Comparison of ENCODE assay signal across 12 mouse cellular contexts in genomic region chr5:135742156-135742555, GRCm38 (mm10). TPM values are rescaled to one million over a fixed set of nuclear protein-coding genes. Genes with fewer than 3 reads are reported as not detected.
DNase-seq lines count a peak whose midpoint lies in the region; ATAC-seq and TF ChIP-seq lines count a peak whose summit lies in the region.
"Had no signal": no experiment of that assay in that cellular context is flagged by ENCODE, and none has a peak within 500 bp of the region (broad histone marks: within the 10 kb centered on the region; RNA-seq: fewer than 3 reads in every experiment).

No protein-coding gene starts in this region.

- no peak overlapping the region for H3K4me3 ChIP-seq in kidney, adult 2 months (ENCODE audit: insufficient read depth, low read depth, low read length)
- no peak overlapping the region for H3K4me3 ChIP-seq in kidney, embryonic 14.5 days (ENCODE audit: low read length)
- H3K4me3 ChIP-seq in limb, embryonic 11.5 days (ENCODE audit: low read depth, low read length), result no peak overlapping the region
- H3K4me3 ChIP-seq: heart, embryonic 12.5 days; neural tube, embryonic 12.5 days had no signal

- H3K27ac ChIP-seq in kidney, adult 2 months (ENCODE audit: insufficient read depth, low read depth, low read length), result no peak overlapping the region
- H3K27ac ChIP-seq in kidney, embryonic 14.5 days (ENCODE audit: low read depth, low read length), result no peak overlapping the region
- H3K27ac ChIP-seq in limb, embryonic 11.5 days (replicated peaks; ENCODE audit: low read depth, low read length), result no peak overlapping the region
- H3K27ac ChIP-seq: liver, embryonic 15.5 days; neural tube, embryonic 12.5 days had no signal

- no peaks in the 10 kb centered on the region for H3K27me3 ChIP-seq in kidney, adult 2 months (replicated peaks; ENCODE audit: control insufficient read depth, insufficient read depth, low read length)
- no peaks in the 10 kb centered on the region for H3K27me3 ChIP-seq in kidney, embryonic 14.5 days (ENCODE audit: control insufficient read depth, insufficient read depth, low read length)
- no peaks in the 10 kb centered on the region for H3K27me3 ChIP-seq in limb, embryonic 11.5 days (ENCODE audit: control insufficient read depth, insufficient read depth, low read length)
- H3K27me3 ChIP-seq: neural tube, embryonic 12.5 days had no signal

- H3K9me3 ChIP-seq in kidney, embryonic 14.5 days (ENCODE audit: control insufficient read depth, low read length), result no peaks in the 10 kb centered on the region
- no peaks in the 10 kb centered on the region for H3K9me3 ChIP-seq in limb, embryonic 11.5 days (ENCODE audit: control insufficient read depth, low read length)
- H3K9me3 ChIP-seq: liver, embryonic 15.5 days; neural tube, embryonic 12.5 days had no signal

- ATAC-seq in kidney, embryonic 14.5 days (ENCODE audit: low FRiP score, low TSS enrichment), result no peak
- ATAC-seq in limb, embryonic 11.5 days (ENCODE audit: insufficient number of reproducible peaks, low FRiP score, low TSS enrichment, low read depth), result no peak
- ATAC-seq in granulocyte monocyte progenitor cell, adult 5-6 weeks (replicated peaks; ENCODE audit: poor library complexity, severe bottlenecking), result no peak

- peaks cover 9% of the 10 kb centered on the region; the same call in 1 of the 2 replicates for H3K4me1 ChIP-seq in kidney, adult 2 months (ENCODE audit: control insufficient read depth, insufficient read depth, low read length)
- H3K4me1 ChIP-seq in kidney, embryonic 14.5 days (ENCODE audit: control insufficient read depth, insufficient read depth, low read length), result peaks cover 19% of the 10 kb centered on the region
- H3K4me1 ChIP-seq in limb, embryonic 11.5 days (ENCODE audit: control insufficient read depth, insufficient read depth, low read length), result peaks cover 9% of the 10 kb centered on the region; the same call in 1 of the 2 replicates

- H3K36me3 ChIP-seq in kidney, adult 2 months (ENCODE audit: control insufficient read depth, insufficient read depth, low read length), result no peaks in the 10 kb centered on the region
- peaks cover 13% of the 10 kb centered on the region for H3K36me3 ChIP-seq in kidney, embryonic 14.5 days (ENCODE audit: control insufficient read depth, insufficient read depth, low read length)
- no peaks in the 10 kb centered on the region for H3K36me3 ChIP-seq in limb, embryonic 11.5 days (ENCODE audit: control insufficient read depth, insufficient read depth, low read length)

- H3K9ac ChIP-seq in kidney, embryonic 14.5 days (ENCODE audit: low read depth, low read length), result no peak overlapping the region
- no peak overlapping the region for H3K9ac ChIP-seq in limb, embryonic 11.5 days (ENCODE audit: low read length)
- H3K9ac ChIP-seq: heart, embryonic 12.5 days; liver, embryonic 15.5 days; neural tube, embryonic 12.5 days had no signal

- DNase-seq in adrenal gland, postnatal 10 days, result peak; percentile 50
- no peak for DNase-seq in adrenal gland, postnatal 4 days (ENCODE audit: low spot score in 2 of 2)
- DNase-seq in kidney, adult 2 months, result peak; percentile 81
- DNase-seq in c-Kit-positive CD71-positive TER-119-positive erythroid progenitor cells, embryonic 14.5 days (ENCODE audit: low spot score), result peak; percentile 11
- DNase-seq in limb, embryonic 11.5 days (ENCODE audit: low spot score), result peak; percentile 45
- DNase-seq in left cerebral cortex, adult 11 months (ENCODE audit: low spot score), result no peak

- TF ChIP-seq CTCF in kidney, adult 2 months (conservative IDR thresholded peaks at IDR 0.05; ENCODE audit: insufficient read depth, insufficient read length, low read depth, low read length), result no peak

- 41% methylated on average over 10 of the region's 10 CpGs for WGBS in kidney, adult 2 months
- whole genome bisulfite sequencing in kidney, embryonic 14.5 days, result 58% methylated on average over 10 of the region's 10 CpGs
- 65% methylated on average over 10 of the region's 10 CpGs for WGBS in limb, embryonic 11.5 days

- no peak overlapping the region; the same call in 1 of the 2 replicates for H3K4me2 ChIP-seq in kidney, embryonic 14.5 days (replicated peaks; ENCODE audit: low read depth, low read length)
- H3K4me2 ChIP-seq in limb, embryonic 11.5 days (ENCODE audit: low read depth, severe bottlenecking), result no peak overlapping the region

- no peak for TF ChIP-seq POLR2A in kidney, adult 2 months (IDR thresholded peaks at IDR 0.05; ENCODE audit: low read depth, low read length)

RNA-seq across cellular contexts. Expression of gene Tmem120a, which starts 2.1 kb away (rescaled TPM):
- 10 to 100 TPM; 61.7 to 68.2 TPM for total RNA-seq in adrenal gland, postnatal 10 days (2021)
- total RNA-seq in adrenal gland, postnatal 4 days (2021), result 10 to 100 TPM; 46.8 to 53.9 TPM
- polyA plus RNA-seq in kidney, adult 2 months (2012; rRNA removed), result 91.3 and 96.7 TPM in 2 replicates
- polyA plus RNA-seq in kidney, embryonic 14.5 days (2014; fragmentation: Nextera tagmentation; extraction: Ambion mirVana), result 64.7 and 65.1 TPM in 2 replicates
- 43.6 and 49.5 TPM in 2 replicates for polyA plus RNA-seq in limb, embryonic 11.5 days (2014; fragmentation: Nextera tagmentation; extraction: Ambion mirVana)
- total RNA-seq in granulocyte monocyte progenitor cell, adult 5-6 weeks (2014; fragmentation: Nextera tagmentation), result 19.1 and 22.9 TPM in 2 replicates
- 17.6 and 26.4 TPM in 2 replicates for total RNA-seq in granulocyte monocyte progenitor cell, adult 5-6 weeks (2017)

RNA-seq across cellular contexts. Expression of gene Styxl1, which starts 36.0 kb away (rescaled TPM):
- total RNA-seq in adrenal gland, postnatal 10 days (2021), result under 1 TPM; 0.27 to 0.73 TPM
- 1 to 10 TPM; 1.6 to 1.7 TPM for total RNA-seq in adrenal gland, postnatal 4 days (2021)
- polyA plus RNA-seq in kidney, adult 2 months (2012; rRNA removed), result 0.38 and 0.67 TPM in 2 replicates
- polyA plus RNA-seq in kidney, embryonic 14.5 days (2014; fragmentation: Nextera tagmentation; extraction: Ambion mirVana), result 0.19 and 0.72 TPM in 2 replicates
- polyA plus RNA-seq in limb, embryonic 11.5 days (2014; fragmentation: Nextera tagmentation; extraction: Ambion mirVana), result 0.40 TPM in 1 of 2 replicates, not detected in the other
- not detected in 2 replicates for total RNA-seq in granulocyte monocyte progenitor cell, adult 5-6 weeks (2014; fragmentation: Nextera tagmentation)
- total RNA-seq in granulocyte monocyte progenitor cell, adult 5-6 weeks (2017), result 2.1 TPM in 1 of 2 replicates, not detected in the other
- total RNA-seq: megakaryocyte progenitor cell, adult 5-6 weeks had no signal
- polyA plus RNA-seq: heart, embryonic 12.5 days; liver, embryonic 15.5 days had no signal

RNA-seq across cellular contexts. Expression of gene Mdh2, which starts 36.1 kb away (rescaled TPM):
- 1,000 to 10,000 TPM; 1,052 to 1,158 TPM for total RNA-seq in adrenal gland, postnatal 10 days (2021)
- total RNA-seq in adrenal gland, postnatal 4 days (2021), result 100 to 1,000 TPM; 433 to 459 TPM
- 1,141 and 1,152 TPM in 2 replicates for polyA plus RNA-seq in kidney, adult 2 months (2012; rRNA removed)
- 429 and 590 TPM in 2 replicates for polyA plus RNA-seq in kidney, embryonic 14.5 days (2014; fragmentation: Nextera tagmentation; extraction: Ambion mirVana)
- polyA plus RNA-seq in limb, embryonic 11.5 days (2014; fragmentation: Nextera tagmentation; extraction: Ambion mirVana), result 550 and 569 TPM in 2 replicates
- total RNA-seq in granulocyte monocyte progenitor cell, adult 5-6 weeks (2014; fragmentation: Nextera tagmentation), result 299 and 328 TPM in 2 replicates
- total RNA-seq in granulocyte monocyte progenitor cell, adult 5-6 weeks (2017), result 154 and 224 TPM in 2 replicates

Comparison
In these comparisons a context has a peak if more than half of its experiments do, and no peak if none do; other contexts are left out.
1. DNase-seq: peak in adrenal gland, postnatal 10 days (single experiment), kidney, adult 2 months (single experiment), c-Kit-positive CD71-positive TER-119-positive erythroid progenitor cells, embryonic 14.5 days (single experiment) and limb, embryonic 11.5 days (single experiment); none in adrenal gland, postnatal 4 days (0 of 2) and left cerebral cortex, adult 11 months (single experiment).